Mouse (Mus musculus) bone marrow, adult 2 months (tissue): ENCODE measurements around the gene Stn1.

ENCODE experiments used
- CTCF ChIP-seq: fragments of 200-500 bp; IDR thresholded peaks from 2 replicates; pipeline ENCODE4 v1.5.1; 2011; ENCODE audit warnings: low read length, control low read depth; ENCODE audit not compliant: control insufficient read depth, insufficient read depth
- POLR2A ChIP-seq: fragments of 200-500 bp; IDR thresholded peaks from 2 replicates; pipeline ENCODE4 v1.6.1; 2011; ENCODE audit warnings: low read depth, mild to moderate bottlenecking, control low read depth, low read length, borderline replicate concordance; ENCODE audit not compliant: control insufficient read depth

DNA sequence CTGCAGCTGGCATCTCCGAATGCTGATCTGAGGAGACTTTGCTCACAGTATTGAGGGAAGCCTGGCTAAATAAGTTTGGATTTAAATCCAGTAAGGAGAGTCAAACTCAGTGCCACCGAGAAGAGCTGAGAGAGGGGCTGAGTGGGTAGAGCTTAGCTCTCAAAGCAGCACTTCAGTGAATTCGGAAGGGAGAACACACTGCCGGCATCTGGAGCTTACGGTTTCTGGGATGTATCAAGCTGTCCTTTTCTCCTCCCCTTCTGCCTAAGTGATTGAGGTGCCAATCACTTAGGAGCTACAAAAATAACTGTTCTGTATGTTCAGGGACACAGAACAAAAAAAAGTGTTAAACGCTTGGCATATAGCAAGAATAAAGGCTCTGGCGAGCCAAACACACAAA is 5.1 kb upstream of the Stn1 start:
- no peak for TF ChIP-seq POLR2A
- TF ChIP-seq CTCF, result no peak
